Mouse (Mus musculus) right cerebral cortex, adult 2 months (tissue): ENCODE results near the gene Parp3.

ENCODE experiments used
- DNase-seq, 2 experiments: peaks; one replicate each; pipeline ENCODE4 v3.0.0; 2021 to 2022; ENCODE audit warnings: low spot score in 2 of 2

Parp3 gene

GRCm38 (mm10) chr9:106428719-106429220 lies 48.0 kb downstream of the Parp3 start:
- DNase-seq: no peak

- DNase-seq: peak; percentile 89 to 94
Observed at GRCm38 (mm10) chr9:106421865-106422160, 54.9 kb downstream of the Parp3 start.

- DNase-seq: no peak
Observed at GRCm38 (mm10) chr9:106421033-106421864, 55.5 kb downstream of the Parp3 start.

- DNase-seq: no peak
Observed at GRCm38 (mm10) chr9:106420608-106421007, 56.1 kb downstream of the Parp3 start.
